Mouse (Mus musculus) heart, postnatal 14 days (tissue): ENCODE results near the gene Srprb. TPM values are rescaled to one million over a fixed set of nuclear protein-coding genes. Genes with fewer than 3 reads are reported as not detected.
"Not testable (repeated sequence)": the region's sequence is repeated elsewhere in the genome, so short reads cannot be mapped to it uniquely, and the experiment has no call there.

Experiments used
- DNase-seq, 2 experiments: peaks; one replicate each; pipeline ENCODE4 v3.0.0; 2021 to 2022
- intact Hi-C: fragments of 180-260 bp; cut with DNase I; formaldehyde crosslinking; loops from one replicate; pipeline ENCODE4 v1.15.1; 2025
- total RNA-seq, 2 experiments: library from RNA; stranded (reverse); gene quantifications; 2 replicates each; pipeline ENCODE4 v1.2.3; 2021

Gene Srprb
- total RNA-seq, 2 experiments from 2014 or later = 16.7 to 18.6 TPM

GRCm38 (mm10) chr9:103214281-103214680 lies 12.3 kb upstream of the Srprb start:
- DNase-seq = no peak
- intact Hi-C loops = no loop called here

GRCm38 (mm10) chr9:103213631-103214030 lies 11.7 kb upstream of the Srprb start:
- intact Hi-C loops = no loop called here
- peak; percentile 26 to 50 for DNase-seq

GRCm38 (mm10) chr9:103212654-103213420 lies 10.9 kb upstream of the Srprb start:
- DNase-seq = peak in 1 of 2 experiments; percentile 21
- intact Hi-C loops = no loop called here

- intact Hi-C loops = loop anchor here (10.0 kb wide), 1 partner anchor 786 kb away; no protein-coding TSS in a partner anchor
- DNase-seq = no peak
Observed at GRCm38 (mm10) chr9:103208802-103209423, 7.0 kb upstream of the Srprb start.

- peak; percentile 70 to 78 for DNase-seq
- intact Hi-C loops = loop anchor here (1.0 to 10.0 kb wide), 2 partner anchors 94 to 787 kb away; no protein-coding TSS in a partner anchor
Observed at GRCm38 (mm10) chr9:103207846-103208245, 5.9 kb upstream of the Srprb start.

- intact Hi-C loops = loop anchor here (10.0 kb wide), 1 partner anchor 789 kb away; no protein-coding TSS in a partner anchor
- DNase-seq = no peak
Observed at GRCm38 (mm10) chr9:103205786-103206185, 3.8 kb upstream of the Srprb start.

GRCm38 (mm10) chr9:103188416-103188815 lies 13.5 kb downstream of the Srprb start:
- intact Hi-C loops = no loop called here
- DNase-seq = no peak

GRCm38 (mm10) chr9:103186747-103187146 lies 15.2 kb downstream of the Srprb start:
- DNase-seq = peak; percentile 32 to 43
- intact Hi-C loops = no loop called here

- intact Hi-C loops = no loop called here
- no peak for DNase-seq
Observed at GRCm38 (mm10) chr9:103185946-103186345, 16.0 kb downstream of the Srprb start.

GRCm38 (mm10) chr9:103184855-103185254 lies 17.1 kb downstream of the Srprb start:
- DNase-seq = no peak
- intact Hi-C loops = no loop called here

GRCm38 (mm10) chr9:103181886-103182285 lies 20.1 kb downstream of the Srprb start:
- DNase-seq = no peak
- intact Hi-C loops = no loop called here

GRCm38 (mm10) chr9:103180807-103181565 lies 21.0 kb downstream of the Srprb start:
- intact Hi-C loops = no loop called here
- peak; percentile 73 to 84 for DNase-seq

GRCm38 (mm10) chr9:103180303-103180702 lies 21.6 kb downstream of the Srprb start:
- DNase-seq = peak; percentile 69 to 76

GRCm38 (mm10) chr9:103175692-103176091 lies 26.2 kb downstream of the Srprb start:
- intact Hi-C loops = no loop called here
- DNase-seq = no peak

More at GRCm38 (mm10) chr9:103180303-103180702, 21.6 kb downstream of the Srprb start:
- intact Hi-C loops = no loop called here

- intact Hi-C loops = no loop called here
- peak; percentile 22 to 38 for DNase-seq
Observed at GRCm38 (mm10) chr9:103174771-103175519, 27.0 kb downstream of the Srprb start.

- intact Hi-C loops = no loop called here
- DNase-seq = no peak
Observed at GRCm38 (mm10) chr9:103168771-103169170, 33.2 kb downstream of the Srprb start.

- intact Hi-C loops = no loop called here
- peak; percentile 27 to 37 for DNase-seq
Observed at GRCm38 (mm10) chr9:103168046-103168445, 33.9 kb downstream of the Srprb start.

GRCm38 (mm10) chr9:103163806-103164205 lies 38.1 kb downstream of the Srprb start:
- intact Hi-C loops = no loop called here
- DNase-seq = no peak

- DNase-seq, intact Hi-C loops: not testable (repeated sequence)
Observed at GRCm38 (mm10) chr9:103155158-103155557, 46.8 kb downstream of the Srprb start.

GRCm38 (mm10) chr9:103154568-103154967 lies 47.4 kb downstream of the Srprb start:
- intact Hi-C loops = no loop called here
- no peak for DNase-seq
